Mouse (Mus musculus) lung, postnatal 0 days (tissue): Measurements from ENCODE around the gene Samd10. TPM values are rescaled to one million over a fixed set of nuclear protein-coding genes. Genes with fewer than 3 reads are reported as not detected.

Experiments
- ATAC-seq: fragments of 200-750 bp; cut with Nextera tagmentation; 2 replicates; pipeline ENCODE4 v1.8.0; 2017; ENCODE audit warnings: moderate library complexity
- DNase-seq: peaks from one replicate; pipeline ENCODE4 v3.0.0-alpha.2; 2016; ENCODE audit warnings: low spot score
- H3K27ac ChIP-seq: fragments of 300-500 bp; sonication (generic); 2 replicates; pipeline ENCODE4 v1.5.1; 2014; ENCODE audit warnings: antibody characterized with exemption, mild to moderate bottlenecking, low read length, mixed read lengths
- H3K27me3 ChIP-seq: fragments of 300-500 bp; sonication (generic); replicated peaks from 2 replicates; pipeline ENCODE4 v1.6.1; 2014; ENCODE audit warnings: low read length, mixed read lengths; ENCODE audit not compliant: insufficient read depth
- H3K36me3 ChIP-seq: fragments of 300-500 bp; sonication (generic); 2 replicates; pipeline ENCODE4 v1.6.1; 2014; ENCODE audit warnings: low read length, mixed read lengths; ENCODE audit not compliant: insufficient read depth
- H3K4me1 ChIP-seq: fragments of 300-500 bp; sonication (generic); 2 replicates; pipeline ENCODE4 v1.6.1; 2014; ENCODE audit warnings: antibody characterized with exemption, low read depth, low read length, mixed read lengths; ENCODE audit not compliant: insufficient read depth
- H3K4me2 ChIP-seq: fragments of 300-500 bp; sonication (generic); replicated peaks from 2 replicates; pipeline ENCODE4 v1.6.1; 2014; ENCODE audit warnings: low read depth, mild to moderate bottlenecking, low read length, moderate library complexity, mixed read lengths
- H3K4me3 ChIP-seq: fragments of 300-500 bp; sonication (generic); 2 replicates; pipeline ENCODE4 v1.5.1; 2014; ENCODE audit warnings: low read depth, low read length
- H3K9ac ChIP-seq: fragments of 300-500 bp; sonication (generic); replicated peaks from 2 replicates; pipeline ENCODE4 v1.6.1; 2014; ENCODE audit warnings: low read depth, mild to moderate bottlenecking
- H3K9me3 ChIP-seq: fragments of 300-500 bp; sonication (generic); 2 replicates; pipeline ENCODE4 v1.6.1; 2016; ENCODE audit warnings: low read length, mixed read lengths
- CTCF ChIP-seq: IDR thresholded peaks from 2 replicates; pipeline ENCODE4 v1.5.1; 2016; ENCODE audit warnings: antibody characterized with exemption, mild to moderate bottlenecking
- EP300 ChIP-seq: IDR thresholded peaks from 2 replicates; pipeline ENCODE4 v1.6.1; 2016; ENCODE audit warnings: antibody characterized with exemption, mild to moderate bottlenecking, control low read depth
- WGBS: fragments of 180-500 bp; shearing (Covaris S2); extraction: QIAGEN DNeasy Blood & Tissue Kit; methylation state at CpG from one replicate; pipeline ENCODE4 v1.1.7; 2014; 5-methylcytosine and 5-hydroxymethylcytosine counted together
- polyA plus RNA-seq: library from polyadenylated mRNA; unstranded; fragments of >200 nt; fragmentation: Nextera tagmentation; extraction: Ambion mirVana; gene quantifications from 2 replicates; pipeline ENCODE4 v1.2.1, GENCODE M21; 2015

Gene Samd10
- polyA plus RNA-seq, 1 experiment from 2014 or later = 20.8 TPM

GRCm38 (mm10) chr2:181568272-181569008 lies 30.6 kb downstream of the Samd10 start:
- H3K36me3 ChIP-seq = peaks cover 9% of the 10 kb centered on the region; the same call in 1 of the 2 replicates
- no peak overlapping the region for H3K9ac ChIP-seq
- no peak overlapping the region for H3K4me3 ChIP-seq
- WGBS = 60% methylated on average over 7 of the region's 7 CpGs
- no peaks in the 10 kb centered on the region for H3K9me3 ChIP-seq
- ATAC-seq = peak; percentile 64
- peak; percentile 65 for DNase-seq
- TF ChIP-seq CTCF (peak; percentile 78), EP300 (no peak)
- no peak overlapping the region for H3K27ac ChIP-seq
- no peaks in the 10 kb centered on the region for H3K27me3 ChIP-seq
- no peak overlapping the region for H3K4me2 ChIP-seq
- H3K4me1 ChIP-seq = no peaks in the 10 kb centered on the region

- Histone ChIP-seq H3K27ac (no peak overlapping the region), H3K4me2 (no peak overlapping the region), H3K4me1 (no peaks in the 10 kb centered on the region), H3K9ac (no peak overlapping the region), H3K36me3 (no peaks in the 10 kb centered on the region; the same call in 1 of the 2 replicates), H3K9me3 (no peaks in the 10 kb centered on the region), H3K27me3 (no peaks in the 10 kb centered on the region), H3K4me3 (no peak overlapping the region)
- ATAC-seq = no peak
- no peak for DNase-seq
- no peak for TF ChIP-seq CTCF
- no peak for TF ChIP-seq EP300
- WGBS = 82% methylated on average over 3 of the region's 3 CpGs
These were observed 31.7 kb downstream of the Samd10 start for GRCm38 (mm10) chr2:181567338-181567737.

DNA sequence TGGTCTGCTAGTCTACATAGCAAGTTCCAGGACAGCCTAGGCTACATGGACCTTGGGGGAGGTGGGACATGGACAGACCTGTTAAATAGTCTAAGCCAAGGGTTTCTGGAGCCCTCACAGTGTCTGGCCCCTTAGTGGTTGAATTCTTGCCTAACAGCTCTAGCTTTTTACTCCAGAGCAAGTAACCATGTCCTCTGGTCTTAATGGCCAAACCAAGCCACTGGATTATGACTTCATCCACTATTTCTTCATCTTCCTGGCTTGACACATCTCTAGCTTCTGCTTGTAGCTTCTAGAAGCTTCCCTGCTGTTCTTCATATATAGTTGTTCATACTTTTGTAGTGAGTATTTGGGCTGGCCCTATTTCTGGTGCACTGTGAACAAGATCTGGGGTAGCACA lies 45.2 kb downstream of the Samd10 start:
- no peak for TF ChIP-seq EP300
- Histone ChIP-seq H3K4me1 (no peaks in the 10 kb centered on the region), H3K27me3 (no peaks in the 10 kb centered on the region), H3K9ac (no peak overlapping the region), H3K9me3 (no peaks in the 10 kb centered on the region), H3K4me3 (no peak overlapping the region), H3K27ac (no peak overlapping the region), H3K4me2 (no peak overlapping the region), H3K36me3 (peaks cover 34% of the 10 kb centered on the region)
- peak; percentile 40; the same call in 1 of the 2 replicates for ATAC-seq
- DNase-seq = peak; percentile 41

- Histone ChIP-seq H3K27me3 (no peaks in the 10 kb centered on the region), H3K36me3 (peaks cover 44% of the 10 kb centered on the region), H3K4me3 (no peak overlapping the region), H3K4me1 (no peaks in the 10 kb centered on the region), H3K9ac (no peak overlapping the region), H3K27ac (no peak overlapping the region), H3K9me3 (no peaks in the 10 kb centered on the region), H3K4me2 (no peak overlapping the region)
- DNase-seq (no peak), ATAC-seq (no peak)
- TF ChIP-seq EP300 (no peak), CTCF (no peak)
- WGBS = 100% methylated on average over 2 of the region's 2 CpGs
These were observed 48.8 kb downstream of the Samd10 start for GRCm38 (mm10) chr2:181550233-181550632.

DNA sequence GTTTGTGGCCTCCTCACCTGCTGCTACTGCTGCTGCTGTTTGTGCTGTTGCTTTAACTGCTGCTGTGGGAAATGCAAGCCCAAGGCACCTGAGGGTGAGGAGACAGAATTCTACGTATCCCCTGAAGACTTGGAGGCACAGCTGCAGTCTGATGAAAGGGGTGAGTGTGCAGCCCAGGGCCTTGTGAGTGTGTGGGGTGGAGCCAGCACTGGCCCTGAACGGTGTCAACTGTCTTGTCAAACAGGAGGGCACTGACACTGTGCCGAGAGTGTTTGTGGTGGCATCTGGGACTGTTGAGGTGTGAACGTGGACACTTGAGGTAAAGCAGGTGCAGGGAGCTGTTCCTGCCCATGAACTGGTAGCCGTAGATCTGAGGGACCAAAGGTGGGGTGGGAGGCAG lies 50.3 kb downstream of the Samd10 start:
- Histone ChIP-seq H3K4me1 (no peaks in the 10 kb centered on the region), H3K4me2 (no peak overlapping the region), H3K4me3 (no peak overlapping the region), H3K36me3 (peaks cover 44% of the 10 kb centered on the region), H3K9me3 (no peaks in the 10 kb centered on the region), H3K27me3 (no peaks in the 10 kb centered on the region), H3K9ac (no peak overlapping the region), H3K27ac (no peak overlapping the region)
- TF ChIP-seq CTCF (no peak), EP300 (no peak)
- 73% methylated on average over 5 of the region's 5 CpGs for WGBS
- DNase-seq = no peak
- no peak for ATAC-seq

DNA sequence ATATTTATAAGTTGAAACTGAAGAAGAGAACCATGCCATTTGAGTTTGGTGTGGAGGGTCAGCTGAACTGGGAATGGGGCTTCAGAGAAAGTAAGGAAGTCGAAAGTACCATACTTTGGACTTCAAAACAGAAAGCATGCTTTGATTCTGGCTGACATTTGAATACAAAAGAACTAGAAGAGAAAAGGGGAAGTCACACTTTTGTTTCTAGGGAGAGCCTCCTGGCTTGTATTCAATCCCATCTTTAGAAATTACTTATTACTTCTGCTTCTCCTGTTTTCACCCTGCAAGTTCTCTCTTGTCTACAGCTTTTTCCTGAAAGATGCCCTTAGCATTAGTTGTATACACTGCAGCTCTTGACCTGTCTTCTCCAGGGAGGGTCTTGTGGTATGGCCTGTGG lies 50.8 kb downstream of the Samd10 start:
- Histone ChIP-seq H3K27ac (no peak overlapping the region), H3K4me1 (no peaks in the 10 kb centered on the region), H3K9me3 (no peaks in the 10 kb centered on the region), H3K9ac (no peak overlapping the region), H3K4me3 (no peak overlapping the region), H3K4me2 (no peak overlapping the region), H3K27me3 (no peaks in the 10 kb centered on the region), H3K36me3 (peaks cover 44% of the 10 kb centered on the region)
- TF ChIP-seq EP300 (no peak), CTCF (no peak)
- DNase-seq = no peak
- no peak for ATAC-seq
- WGBS = 82% methylated on average over 1 of the region's 1 CpGs
